ENCODE assay signal across 8 mouse cellular contexts in genomic region chr12:85287809-85288485, GRCm38 (mm10). TPM values are rescaled to one million over a fixed set of nuclear protein-coding genes. Genes with fewer than 3 reads are reported as not detected.
DNase-seq lines count a peak whose midpoint lies in the region; ATAC-seq and TF ChIP-seq lines count a peak whose summit lies in the region.

Gene Acyp1 (minus strand): TSS chr12:85288438.

- H3K9me3 ChIP-seq in forebrain, embryonic 10.5 days, result peaks cover under 1% of the 10 kb centered on the region; the same call in 1 of the 2 replicates
- no peaks in the 10 kb centered on the region for H3K9me3 ChIP-seq in heart, postnatal 0 days (replicated peaks; ENCODE audit: control insufficient read depth, low read length)

- H3K36me3 ChIP-seq in forebrain, embryonic 10.5 days (replicated peaks), result no peaks in the 10 kb centered on the region
- no peaks in the 10 kb centered on the region for H3K36me3 ChIP-seq in heart, postnatal 0 days (replicated peaks; ENCODE audit: control insufficient read depth, insufficient read depth, low read length)
- peaks cover 2% of the 10 kb centered on the region for H3K36me3 ChIP-seq in testis, adult 2 months (ENCODE audit: control insufficient read depth, insufficient read depth, low read length)

- DNase-seq in A20 (ENCODE audit: low read depth, low spot score) (peak; percentile 85), NIH3T3 (ENCODE audit: low read depth) (peak; percentile 42)
- no peak for DNase-seq in forebrain, embryonic 10.5 days (ENCODE audit: extremely low spot score, low spot score)
- DNase-seq in heart, postnatal 0 days (ENCODE audit: low spot score), result no peak
- no peak for DNase-seq in layer of hippocampus, postnatal 36 days
- DNase-seq in lung, postnatal 4 days, result peak; percentile 42 to 47
- no peak for DNase-seq in cerebellum, postnatal 4 days (ENCODE audit: low spot score in 2 of 2)

- peak within 1 kb of the TSS; percentile 86 for H3K27ac ChIP-seq in forebrain, embryonic 10.5 days
- H3K27ac ChIP-seq in heart, postnatal 0 days (ENCODE audit: low read depth), result peak within 1 kb of the TSS; percentile 82
- H3K27ac ChIP-seq in testis, adult 2 months (ENCODE audit: control insufficient read depth, insufficient read depth, low read depth, low read length), result peak within 1 kb of the TSS; percentile 87

- H3K4me3 ChIP-seq in forebrain, embryonic 10.5 days, result peak within 1 kb of the TSS; percentile 65
- peak within 1 kb of the TSS; percentile 53 for H3K4me3 ChIP-seq in heart, postnatal 0 days (ENCODE audit: low read depth, low read length)
- peak within 1 kb of the TSS; percentile 95 for H3K4me3 ChIP-seq in testis, adult 2 months (ENCODE audit: control insufficient read depth, low read depth, low read length)

- no peak for TF ChIP-seq CTCF in heart, postnatal 0 days (IDR thresholded peaks at IDR 0.05; ENCODE audit: low read depth)
- TF ChIP-seq CTCF in testis, adult 2 months (IDR thresholded peaks at IDR 0.05; ENCODE audit: control insufficient read depth, insufficient read depth, insufficient replicate concordance, low read depth, low read length), result no peak

- H3K4me1 ChIP-seq in forebrain, embryonic 10.5 days, result peaks cover 28% of the 10 kb centered on the region
- H3K4me1 ChIP-seq in heart, postnatal 0 days (ENCODE audit: control insufficient read depth, insufficient read depth), result peaks cover 19% of the 10 kb centered on the region
- H3K4me1 ChIP-seq in testis, adult 2 months (ENCODE audit: control insufficient read depth, insufficient read depth, low read length), result peaks cover 19% of the 10 kb centered on the region

- peak within 1 kb of the TSS; percentile 69 for H3K4me2 ChIP-seq in heart, postnatal 0 days (ENCODE audit: low read depth, low read length)

- H3K27me3 ChIP-seq in forebrain, embryonic 10.5 days (ENCODE audit: poor library complexity, severe bottlenecking), result peaks cover 23% of the 10 kb centered on the region
- H3K27me3 ChIP-seq in heart, postnatal 0 days (ENCODE audit: control insufficient read depth, insufficient read depth, low read length), result no peaks in the 10 kb centered on the region
- H3K27me3 ChIP-seq in testis, adult 2 months (ENCODE audit: control insufficient read depth, insufficient read depth, low read length), result no peaks in the 10 kb centered on the region

- WGBS in forebrain, embryonic 10.5 days, result 8% methylated on average over 21 of the region's 21 CpGs
- WGBS in heart, postnatal 0 days, result 11% methylated on average over 21 of the region's 21 CpGs

- ATAC-seq in heart, postnatal 0 days (ENCODE audit: insufficient read depth, low read depth), result peak; percentile 52

- peak within 1 kb of the TSS; percentile 37 for H3K9ac ChIP-seq in heart, postnatal 0 days (replicated peaks; ENCODE audit: low read depth, low read length)

- TF ChIP-seq EP300 in heart, postnatal 0 days (IDR thresholded peaks at IDR 0.05; ENCODE audit: low read depth), result no peak

- TF ChIP-seq POLR2A in testis, adult 2 months (IDR thresholded peaks at IDR 0.05; ENCODE audit: control insufficient read depth, low read depth, low read length), result no peak

RNA-seq across cellular contexts. Expression of gene Acyp1, which starts in this region (rescaled TPM):
- polyA plus RNA-seq in forebrain, embryonic 10.5 days (2016; fragmentation: Nextera tagmentation; extraction: Ambion mirVana), result 50.7 and 53.4 TPM in 2 replicates
- 18.1 and 64.2 TPM in 2 replicates for total RNA-seq in heart, postnatal 0 days (2014; rRNA removed; ENCODE audit: low replicate concordance)
- 59.8 and 72.1 TPM in 2 replicates for polyA plus RNA-seq in heart, postnatal 0 days (2015; fragmentation: Nextera tagmentation; extraction: Ambion mirVana)
- total RNA-seq in layer of hippocampus, postnatal 36 days (2021), result 10 to 100 TPM; 32.8 to 34.1 TPM
- 187 and 199 TPM in 2 replicates for polyA plus RNA-seq in testis, adult 2 months (2012; rRNA removed)

Comparison
In these comparisons a context has a peak if more than half of its experiments do, and no peak if none do; other contexts are left out.
1. DNase-seq: peak in A20 (single experiment), NIH3T3 (single experiment) and lung, postnatal 4 days (2 of 2); none in forebrain, embryonic 10.5 days (single experiment), heart, postnatal 0 days (single experiment), layer of hippocampus, postnatal 36 days (0 of 2) and cerebellum, postnatal 4 days (0 of 2).
2. Peak in every context shown above with its lines, with median percentiles within 50 percentile points of each other: H3K27ac ChIP-seq and H3K4me3 ChIP-seq.